Mouse (Mus musculus): ENCODE measurements around the gene Mier3. TPM values are rescaled to one million over a fixed set of nuclear protein-coding genes. Genes with fewer than 3 reads are reported as not detected.

Gene Mier3
- polyA plus RNA-seq, 1 experiment from 2014 or later: 25.2 TPM

GRCm38 (mm10) chr13:111719726-111720125, 38.9 kb downstream of the Mier3 start:
- Histone ChIP-seq H3K4me2 (no peak overlapping the region), H3K4me3 (no peak overlapping the region), H3K36me3 (peaks cover 27% of the 10 kb centered on the region), H3K9ac (no peak overlapping the region), H3K27ac (no peak overlapping the region), H3K9me3 (no peaks in the 10 kb centered on the region), H3K27me3 (no peaks in the 10 kb centered on the region), H3K4me1 (no peaks in the 10 kb centered on the region; the same call in 1 of the 2 replicates)
- ATAC-seq (ENCODE audit: insufficient number of reproducible peaks, low FRiP score, low TSS enrichment, low read depth): no peak
- 65% methylated on average over 9 of the region's 9 CpGs for WGBS

DNA sequence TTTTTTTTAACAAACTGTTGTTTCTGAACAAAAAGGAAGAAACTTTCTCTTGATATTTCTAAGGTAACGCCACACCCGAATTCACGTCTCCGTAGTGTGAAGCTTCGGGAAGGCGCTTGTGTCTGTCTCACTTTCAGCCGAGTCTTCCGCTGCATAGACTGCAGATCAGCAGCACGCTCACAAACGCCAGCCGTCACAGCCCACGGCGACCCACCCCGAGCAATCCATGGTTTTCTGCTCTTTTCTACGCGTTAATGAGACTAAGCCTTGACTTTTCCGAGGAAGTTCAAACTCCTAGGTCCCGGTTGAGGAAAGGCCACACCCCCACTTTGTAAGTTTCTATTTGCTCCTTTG, 44.0 kb downstream of the Mier3 start:
- no peaks in the 10 kb centered on the region for H3K27me3 ChIP-seq
- peak overlapping the region; percentile 87 for H3K4me2 ChIP-seq
- under 1% methylated on average over 18 of the region's 18 CpGs for WGBS
- H3K36me3 ChIP-seq: peaks cover 3% of the 10 kb centered on the region; the same call in 1 of the 2 replicates
- H3K27ac ChIP-seq: peak overlapping the region; percentile 95
- peak overlapping the region; percentile 61 for H3K4me3 ChIP-seq
- H3K9ac ChIP-seq: peak overlapping the region; percentile 23; the same call in 1 of the 2 replicates
- H3K9me3 ChIP-seq: no peaks in the 10 kb centered on the region
- ATAC-seq (ENCODE audit: insufficient number of reproducible peaks, low FRiP score, low TSS enrichment, low read depth): no peak
- H3K4me1 ChIP-seq: peaks cover 5% of the 10 kb centered on the region

GRCm38 (mm10) chr13:111725165-111726077, 44.6 kb downstream of the Mier3 start:
- peak overlapping the region; percentile 61 for H3K4me3 ChIP-seq
- no peaks in the 10 kb centered on the region for H3K27me3 ChIP-seq
- no peaks in the 10 kb centered on the region for H3K36me3 ChIP-seq
- peaks cover 5% of the 10 kb centered on the region for H3K4me1 ChIP-seq
- under 1% methylated on average over 65 of the region's 65 CpGs for WGBS
- H3K9ac ChIP-seq: peak overlapping the region; percentile 55
- peak; percentile 99 for ATAC-seq (ENCODE audit: insufficient number of reproducible peaks, low FRiP score, low TSS enrichment, low read depth)
- H3K4me2 ChIP-seq: peak overlapping the region; percentile 87
- H3K27ac ChIP-seq: peak overlapping the region; percentile 95
- no peaks in the 10 kb centered on the region for H3K9me3 ChIP-seq

DNA sequence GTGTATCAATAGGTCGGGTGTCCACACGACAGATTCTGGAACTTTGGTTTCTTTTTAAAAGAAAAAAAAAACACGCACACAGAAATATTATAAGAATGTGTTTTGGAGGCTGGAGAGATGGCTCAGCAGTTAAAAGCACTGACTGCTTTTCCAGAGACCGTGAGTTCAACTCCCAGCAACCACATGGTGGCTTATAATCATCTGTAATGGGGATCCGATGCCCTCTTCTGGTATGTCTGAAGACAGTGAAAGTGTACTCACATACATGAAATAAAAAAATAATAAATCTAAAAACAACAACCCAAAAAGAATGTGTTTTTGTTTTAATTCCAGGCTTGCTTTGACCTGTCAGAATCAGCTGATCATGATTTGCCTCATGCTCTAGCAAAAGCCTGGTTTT, 46.1 kb downstream of the Mier3 start:
- ATAC-seq (ENCODE audit: insufficient number of reproducible peaks, low FRiP score, low TSS enrichment, low read depth): no peak
- H3K9ac ChIP-seq: no peak overlapping the region
- no peak overlapping the region for H3K4me3 ChIP-seq
- H3K27ac ChIP-seq: no peak overlapping the region
- H3K4me1 ChIP-seq: peaks cover 5% of the 10 kb centered on the region
- no peaks in the 10 kb centered on the region for H3K36me3 ChIP-seq
- 93% methylated on average over 5 of the region's 5 CpGs for WGBS
- no peaks in the 10 kb centered on the region for H3K9me3 ChIP-seq
- no peaks in the 10 kb centered on the region for H3K27me3 ChIP-seq
- no peak overlapping the region for H3K4me2 ChIP-seq

GRCm38 (mm10) chr13:111741204-111741990, 60.6 kb downstream of the Mier3 start:
- Histone ChIP-seq H3K27me3 (no peaks in the 10 kb centered on the region), H3K4me3 (no peak overlapping the region), H3K4me1 (no peaks in the 10 kb centered on the region), H3K9me3 (no peaks in the 10 kb centered on the region; the same call in 1 of the 2 replicates), H3K9ac (no peak overlapping the region), H3K36me3 (no peaks in the 10 kb centered on the region), H3K4me2 (no peak overlapping the region), H3K27ac (no peak overlapping the region)
- no peak for ATAC-seq (ENCODE audit: insufficient number of reproducible peaks, low FRiP score, low TSS enrichment, low read depth)
- 75% methylated on average over 7 of the region's 7 CpGs for WGBS

DNA sequence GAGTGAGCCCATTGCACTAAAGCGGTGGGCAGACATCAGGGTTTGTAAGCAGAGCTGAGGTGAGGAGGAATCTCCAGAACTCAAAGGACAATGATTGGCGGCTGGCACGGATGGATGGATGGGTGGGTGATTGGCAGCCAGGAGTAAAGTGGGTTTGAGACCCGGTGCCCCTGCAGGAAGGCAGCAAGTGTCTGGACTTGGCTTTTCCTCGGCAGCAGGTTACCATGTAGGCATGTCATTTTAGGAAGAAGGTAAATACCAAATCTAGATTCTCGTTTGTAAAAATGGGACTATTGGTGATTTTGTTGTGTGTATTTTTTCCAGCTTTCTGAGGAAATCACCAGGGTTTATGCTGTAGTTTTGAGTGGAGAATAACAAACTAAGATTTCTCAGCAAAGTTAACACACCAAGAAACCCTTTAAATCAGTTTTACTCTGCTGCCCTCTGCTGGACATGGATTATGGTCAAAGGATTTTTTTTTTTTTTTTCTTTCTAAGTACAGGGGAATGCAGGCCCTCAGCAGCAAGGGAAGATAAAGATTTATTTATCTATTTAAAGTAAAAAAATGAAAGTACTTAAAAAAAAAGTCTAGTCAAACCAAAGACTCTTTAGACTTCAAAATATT, 61.3 kb downstream of the Mier3 start:
- no peak overlapping the region for H3K4me3 ChIP-seq
- H3K4me2 ChIP-seq: no peak overlapping the region
- H3K27me3 ChIP-seq: no peaks in the 10 kb centered on the region
- H3K4me1 ChIP-seq: no peaks in the 10 kb centered on the region
- ATAC-seq (ENCODE audit: insufficient number of reproducible peaks, low FRiP score, low TSS enrichment, low read depth): no peak
- no peak overlapping the region for H3K27ac ChIP-seq
- no peaks in the 10 kb centered on the region; the same call in 1 of the 2 replicates for H3K9me3 ChIP-seq
- no peaks in the 10 kb centered on the region for H3K36me3 ChIP-seq
- WGBS: 63% methylated on average over 6 of the region's 6 CpGs
- H3K9ac ChIP-seq: no peak overlapping the region

DNA sequence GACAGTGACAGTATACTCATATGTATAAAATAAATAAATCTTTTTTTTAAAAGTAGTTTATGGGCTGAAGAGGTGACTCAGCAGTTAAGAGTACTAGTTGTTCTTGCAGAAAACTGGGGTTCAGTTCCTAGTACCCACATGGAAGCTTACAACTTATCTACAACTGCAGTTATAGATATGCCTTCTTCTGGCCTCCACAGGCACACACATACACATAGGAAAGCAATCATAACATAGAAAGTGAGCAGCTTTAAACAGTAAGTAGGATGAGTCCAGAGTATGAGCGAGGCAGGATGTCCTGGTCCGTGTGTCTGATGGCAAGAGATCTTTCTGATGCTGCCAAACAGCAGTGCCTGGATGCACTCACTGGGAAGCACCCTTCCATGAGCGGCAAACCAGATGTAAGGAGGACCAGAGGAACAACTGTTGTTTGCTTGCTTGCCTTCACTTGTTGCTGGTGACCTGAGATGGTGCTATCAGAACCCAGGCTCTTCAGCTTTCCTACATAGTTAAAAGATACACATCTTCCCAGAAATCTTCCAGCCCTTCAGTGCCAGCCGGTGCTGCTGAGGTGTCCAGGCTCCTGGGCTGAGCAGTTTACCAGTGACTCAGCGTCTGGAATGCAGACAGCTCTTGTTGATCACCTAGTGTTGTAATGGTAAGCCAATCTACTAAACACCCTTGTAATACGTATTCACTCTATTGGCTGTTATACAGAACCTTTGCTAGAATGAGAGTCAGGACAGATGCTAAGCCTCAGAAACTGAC, 63.6 kb downstream of the Mier3 start:
- H3K4me1 ChIP-seq: no peaks in the 10 kb centered on the region
- ATAC-seq (ENCODE audit: insufficient number of reproducible peaks, low FRiP score, low TSS enrichment, low read depth): no peak
- H3K9me3 ChIP-seq: no peaks in the 10 kb centered on the region
- H3K27me3 ChIP-seq: no peaks in the 10 kb centered on the region
- H3K27ac ChIP-seq: no peak overlapping the region
- WGBS: 68% methylated on average over 6 of the region's 6 CpGs
- H3K36me3 ChIP-seq: peaks cover 14% of the 10 kb centered on the region
- H3K4me2 ChIP-seq: no peak overlapping the region
- no peak overlapping the region for H3K4me3 ChIP-seq
- no peak overlapping the region for H3K9ac ChIP-seq

DNA sequence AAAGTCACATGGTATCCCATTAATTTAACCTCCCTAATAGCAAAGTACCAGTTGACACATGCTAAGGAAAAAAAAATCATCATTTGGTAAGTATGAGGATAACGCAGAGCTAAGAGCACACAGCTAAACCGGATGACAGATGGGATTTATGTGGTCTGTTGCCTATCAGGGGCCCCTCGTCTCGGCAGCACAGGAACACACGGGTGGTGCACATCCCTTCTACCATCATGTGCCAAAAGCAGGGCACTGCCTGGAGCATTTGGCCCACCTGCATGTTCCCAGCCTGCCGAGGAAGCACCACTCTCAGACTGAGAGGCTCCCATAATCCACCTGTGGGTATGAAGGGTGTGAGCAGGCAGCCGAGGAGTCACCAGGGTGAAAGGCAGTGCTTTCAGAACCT, 64.4 kb downstream of the Mier3 start:
- ATAC-seq (ENCODE audit: insufficient number of reproducible peaks, low FRiP score, low TSS enrichment, low read depth): no peak
- Histone ChIP-seq H3K36me3 (peaks cover 21% of the 10 kb centered on the region), H3K9ac (no peak overlapping the region), H3K4me3 (no peak overlapping the region), H3K27ac (no peak overlapping the region), H3K4me2 (no peak overlapping the region), H3K4me1 (no peaks in the 10 kb centered on the region), H3K27me3 (no peaks in the 10 kb centered on the region), H3K9me3 (no peaks in the 10 kb centered on the region)
- 60% methylated on average over 7 of the region's 7 CpGs for WGBS

DNA sequence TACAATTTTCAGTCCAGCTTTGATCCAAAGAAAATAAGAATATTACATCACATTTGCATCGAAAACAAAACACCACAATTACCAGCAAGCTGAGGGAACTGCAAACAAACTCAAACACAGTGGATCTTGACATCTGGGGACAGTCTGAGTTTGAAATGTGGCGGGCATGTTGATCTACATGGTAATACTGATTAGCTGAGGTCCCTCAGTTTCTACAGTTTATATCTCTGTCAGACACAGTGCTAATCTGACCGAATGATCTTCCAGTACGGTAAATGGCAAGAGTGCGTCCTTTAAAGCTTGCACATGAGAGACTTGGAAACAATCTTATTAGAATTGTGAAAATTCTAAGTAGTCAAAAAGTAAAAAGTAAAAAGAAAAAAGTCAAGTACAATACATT, 66.1 kb downstream of the Mier3 start:
- 92% methylated on average over 5 of the region's 5 CpGs for WGBS
- H3K4me1 ChIP-seq: no peaks in the 10 kb centered on the region
- no peak overlapping the region for H3K4me3 ChIP-seq
- no peaks in the 10 kb centered on the region for H3K9me3 ChIP-seq
- H3K9ac ChIP-seq: no peak overlapping the region
- no peak overlapping the region for H3K27ac ChIP-seq
- no peak for ATAC-seq (ENCODE audit: insufficient number of reproducible peaks, low FRiP score, low TSS enrichment, low read depth)
- peaks cover 34% of the 10 kb centered on the region for H3K36me3 ChIP-seq
- H3K4me2 ChIP-seq: no peak overlapping the region
- H3K27me3 ChIP-seq: no peaks in the 10 kb centered on the region

GRCm38 (mm10) chr13:111748301-111749062, 67.7 kb downstream of the Mier3 start:
- H3K27ac ChIP-seq: no peak overlapping the region
- H3K4me1 ChIP-seq: no peaks in the 10 kb centered on the region
- no peak overlapping the region for H3K4me3 ChIP-seq
- no peaks in the 10 kb centered on the region for H3K9me3 ChIP-seq
- no peak overlapping the region for H3K4me2 ChIP-seq
- ATAC-seq (ENCODE audit: insufficient number of reproducible peaks, low FRiP score, low TSS enrichment, low read depth): no peak
- peaks cover 47% of the 10 kb centered on the region for H3K36me3 ChIP-seq
- 90% methylated on average over 28 of the region's 28 CpGs for WGBS
- H3K9ac ChIP-seq: no peak overlapping the region
- no peaks in the 10 kb centered on the region for H3K27me3 ChIP-seq

DNA sequence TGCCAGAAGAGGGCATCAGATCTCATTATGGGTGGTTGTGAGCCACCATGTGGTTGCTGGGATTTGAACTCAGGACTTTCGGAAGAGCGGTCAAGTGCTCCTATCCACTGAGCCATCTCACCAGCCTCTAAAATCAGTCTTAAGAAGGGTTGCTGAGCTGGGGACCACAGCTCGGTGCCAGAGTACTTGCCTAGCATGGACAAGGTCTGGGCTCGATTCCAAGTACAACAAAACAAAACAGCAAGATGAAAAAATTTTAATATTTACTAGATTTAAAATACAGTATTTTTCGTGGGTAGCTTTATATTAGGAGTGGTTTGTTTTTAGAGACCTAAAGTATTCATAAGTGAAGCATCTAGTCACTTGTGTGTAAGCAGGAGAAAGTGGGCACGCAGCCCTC, 72.5 kb downstream of the Mier3 start:
- Histone ChIP-seq H3K27me3 (no peaks in the 10 kb centered on the region), H3K4me2 (no peak overlapping the region), H3K4me3 (no peak overlapping the region), H3K9ac (no peak overlapping the region), H3K9me3 (no peaks in the 10 kb centered on the region), H3K27ac (no peak overlapping the region), H3K36me3 (peaks cover 91% of the 10 kb centered on the region), H3K4me1 (no peaks in the 10 kb centered on the region)
- ATAC-seq (ENCODE audit: insufficient number of reproducible peaks, low FRiP score, low TSS enrichment, low read depth): no peak
- 81% methylated on average over 6 of the region's 6 CpGs for WGBS

All from limb, embryonic 15.5 days (tissue).